Mouse (Mus musculus): ENCODE results near the gene Zp2. TPM values are rescaled to one million over a fixed set of nuclear protein-coding genes. Genes with fewer than 3 reads are reported as not detected.

Zp2 gene
- polyA plus RNA-seq, 1 experiment from 2014 or later: not detected

- Histone ChIP-seq H3K36me3 (ENCODE audit: insufficient read depth, low read length) (no peaks in the 10 kb centered on the region), H3K9me3 (ENCODE audit: low read length) (no peaks in the 10 kb centered on the region), H3K27me3 (ENCODE audit: insufficient read depth, low read length) (no peaks in the 10 kb centered on the region), H3K27ac (ENCODE audit: low read length) (no peak overlapping the region), H3K9ac (replicated peaks; ENCODE audit: low read length) (no peak overlapping the region), H3K4me3 (ENCODE audit: low read length) (no peak overlapping the region), H3K4me2 (replicated peaks; ENCODE audit: low read depth, low read length) (no peak overlapping the region), H3K4me1 (ENCODE audit: insufficient read depth, low read length) (no peaks in the 10 kb centered on the region)
- no peak for ATAC-seq (ENCODE audit: low FRiP score, low TSS enrichment)
- WGBS: 13% methylated on average over 2 of the region's 2 CpGs
Measured at GRCm38 (mm10) chr7:120178935-120179334, 33.8 kb upstream of the Zp2 start.

- Histone ChIP-seq H3K4me3 (ENCODE audit: low read length) (no peak overlapping the region), H3K9me3 (ENCODE audit: low read length) (no peaks in the 10 kb centered on the region), H3K4me1 (ENCODE audit: insufficient read depth, low read length) (no peaks in the 10 kb centered on the region), H3K27ac (ENCODE audit: low read length) (no peak overlapping the region), H3K27me3 (ENCODE audit: insufficient read depth, low read length) (no peaks in the 10 kb centered on the region), H3K4me2 (replicated peaks; ENCODE audit: low read depth, low read length) (no peak overlapping the region), H3K9ac (replicated peaks; ENCODE audit: low read length) (no peak overlapping the region), H3K36me3 (ENCODE audit: insufficient read depth, low read length) (no peaks in the 10 kb centered on the region)
- no peak for ATAC-seq (ENCODE audit: low FRiP score, low TSS enrichment)
- WGBS: 76% methylated on average over 3 of the region's 3 CpGs
Measured at GRCm38 (mm10) chr7:120177611-120178010, 32.5 kb upstream of the Zp2 start.

GRCm38 (mm10) chr7:120174723-120175504, 29.8 kb upstream of the Zp2 start:
- peak overlapping the region; percentile 16; the same call in 1 of the 2 replicates for H3K4me2 ChIP-seq (replicated peaks; ENCODE audit: low read depth, low read length)
- peak overlapping the region; percentile 21 for H3K4me3 ChIP-seq (ENCODE audit: low read length)
- H3K27ac ChIP-seq (ENCODE audit: low read length): no peak overlapping the region
- ATAC-seq (ENCODE audit: low FRiP score, low TSS enrichment): no peak
- H3K9ac ChIP-seq (replicated peaks; ENCODE audit: low read length): no peak overlapping the region
- no peaks in the 10 kb centered on the region for H3K36me3 ChIP-seq (ENCODE audit: insufficient read depth, low read length)
- H3K9me3 ChIP-seq (ENCODE audit: low read length): no peaks in the 10 kb centered on the region
- no peaks in the 10 kb centered on the region for H3K4me1 ChIP-seq (ENCODE audit: insufficient read depth, low read length)
- no peaks in the 10 kb centered on the region for H3K27me3 ChIP-seq (ENCODE audit: insufficient read depth, low read length)
- 69% methylated on average over 11 of the region's 11 CpGs for WGBS

GRCm38 (mm10) chr7:120173603-120174244, 28.6 kb upstream of the Zp2 start, which contains the start of gene Anks4b:
TSS of gene Anks4b (plus strand) at chr7:120173858.
- Histone ChIP-seq H3K27me3 (ENCODE audit: insufficient read depth, low read length) (no peaks in the 10 kb centered on the region), H3K36me3 (ENCODE audit: insufficient read depth, low read length) (no peaks in the 10 kb centered on the region), H3K4me2 (replicated peaks; ENCODE audit: low read depth, low read length) (0 out of 2 replicates have a peak within 1 kb of the TSS, but pooled peaks have one; percentile 16), H3K9ac (replicated peaks; ENCODE audit: low read length) (no peak within 1 kb of the TSS), H3K27ac (ENCODE audit: low read length) (peak within 1 kb of the TSS; percentile 21; the same call in 1 of the 2 replicates), H3K9me3 (ENCODE audit: low read length) (no peaks in the 10 kb centered on the region), H3K4me3 (ENCODE audit: low read length) (peak within 1 kb of the TSS; percentile 21), H3K4me1 (ENCODE audit: insufficient read depth, low read length) (no peaks in the 10 kb centered on the region)
- peak; percentile 93 for ATAC-seq (ENCODE audit: low FRiP score, low TSS enrichment)
- WGBS: 66% methylated on average over 10 of the region's 10 CpGs

GRCm38 (mm10) chr7:120172188-120172700, 27.2 kb upstream of the Zp2 start:
- no peak for ATAC-seq (ENCODE audit: low FRiP score, low TSS enrichment)
- no peaks in the 10 kb centered on the region for H3K27me3 ChIP-seq (ENCODE audit: insufficient read depth, low read length)
- H3K9ac ChIP-seq (replicated peaks; ENCODE audit: low read length): no peak overlapping the region
- no peak overlapping the region for H3K4me3 ChIP-seq (ENCODE audit: low read length)
- H3K36me3 ChIP-seq (ENCODE audit: insufficient read depth, low read length): no peaks in the 10 kb centered on the region
- H3K9me3 ChIP-seq (ENCODE audit: low read length): no peaks in the 10 kb centered on the region
- no peak overlapping the region for H3K4me2 ChIP-seq (replicated peaks; ENCODE audit: low read depth, low read length)
- no peak overlapping the region for H3K27ac ChIP-seq (ENCODE audit: low read length)
- no peaks in the 10 kb centered on the region for H3K4me1 ChIP-seq (ENCODE audit: insufficient read depth, low read length)
- WGBS: 86% methylated on average over 1 of the region's 1 CpGs

GRCm38 (mm10) chr7:120163581-120164251, 18.6 kb upstream of the Zp2 start:
- Histone ChIP-seq H3K36me3 (ENCODE audit: insufficient read depth, low read length) (no peaks in the 10 kb centered on the region), H3K27ac (ENCODE audit: low read length) (no peak overlapping the region), H3K4me3 (ENCODE audit: low read length) (no peak overlapping the region), H3K9me3 (ENCODE audit: low read length) (no peaks in the 10 kb centered on the region), H3K9ac (replicated peaks; ENCODE audit: low read length) (no peak overlapping the region), H3K4me1 (ENCODE audit: insufficient read depth, low read length) (no peaks in the 10 kb centered on the region), H3K4me2 (replicated peaks; ENCODE audit: low read depth, low read length) (no peak overlapping the region), H3K27me3 (ENCODE audit: insufficient read depth, low read length) (no peaks in the 10 kb centered on the region)
- WGBS: 85% methylated on average over 11 of the region's 11 CpGs
- ATAC-seq (ENCODE audit: low FRiP score, low TSS enrichment): 0 out of 2 replicates have a peak, but pooled peaks have one; percentile 46

GRCm38 (mm10) chr7:120158121-120158613, 13.1 kb upstream of the Zp2 start:
- no peaks in the 10 kb centered on the region for H3K27me3 ChIP-seq (ENCODE audit: insufficient read depth, low read length)
- H3K4me3 ChIP-seq (ENCODE audit: low read length): no peak overlapping the region
- no peaks in the 10 kb centered on the region for H3K36me3 ChIP-seq (ENCODE audit: insufficient read depth, low read length)
- no peak overlapping the region for H3K9ac ChIP-seq (replicated peaks; ENCODE audit: low read length)
- WGBS: 47% methylated on average over 4 of the region's 4 CpGs
- ATAC-seq (ENCODE audit: low FRiP score, low TSS enrichment): no peak
- H3K4me2 ChIP-seq (replicated peaks; ENCODE audit: low read depth, low read length): no peak overlapping the region
- H3K27ac ChIP-seq (ENCODE audit: low read length): no peak overlapping the region
- H3K9me3 ChIP-seq (ENCODE audit: low read length): no peaks in the 10 kb centered on the region
- 0 out of 2 replicates have a peak, but pooled peaks cover 3% of the 10 kb centered on the region for H3K4me1 ChIP-seq (ENCODE audit: insufficient read depth, low read length)

- Histone ChIP-seq H3K27ac (ENCODE audit: low read length) (no peak overlapping the region), H3K4me2 (replicated peaks; ENCODE audit: low read depth, low read length) (no peak overlapping the region), H3K27me3 (ENCODE audit: insufficient read depth, low read length) (no peaks in the 10 kb centered on the region), H3K9me3 (ENCODE audit: low read length) (no peaks in the 10 kb centered on the region), H3K4me3 (ENCODE audit: low read length) (no peak overlapping the region), H3K36me3 (ENCODE audit: insufficient read depth, low read length) (no peaks in the 10 kb centered on the region), H3K9ac (replicated peaks; ENCODE audit: low read length) (no peak overlapping the region), H3K4me1 (ENCODE audit: insufficient read depth, low read length) (0 out of 2 replicates have a peak, but pooled peaks cover 3% of the 10 kb centered on the region)
- 55% methylated on average over 5 of the region's 5 CpGs for WGBS
- no peak for ATAC-seq (ENCODE audit: low FRiP score, low TSS enrichment)
Measured at GRCm38 (mm10) chr7:120157575-120158061, 12.5 kb upstream of the Zp2 start.

GRCm38 (mm10) chr7:120156841-120157409, 11.8 kb upstream of the Zp2 start:
- no peak for ATAC-seq (ENCODE audit: low FRiP score, low TSS enrichment)
- H3K4me1 ChIP-seq (ENCODE audit: insufficient read depth, low read length): 0 out of 2 replicates have a peak, but pooled peaks cover 3% of the 10 kb centered on the region
- H3K9me3 ChIP-seq (ENCODE audit: low read length): no peaks in the 10 kb centered on the region
- no peaks in the 10 kb centered on the region for H3K36me3 ChIP-seq (ENCODE audit: insufficient read depth, low read length)
- no peak overlapping the region for H3K4me3 ChIP-seq (ENCODE audit: low read length)
- H3K9ac ChIP-seq (replicated peaks; ENCODE audit: low read length): no peak overlapping the region
- no peaks in the 10 kb centered on the region for H3K27me3 ChIP-seq (ENCODE audit: insufficient read depth, low read length)
- H3K4me2 ChIP-seq (replicated peaks; ENCODE audit: low read depth, low read length): no peak overlapping the region
- 45% methylated on average over 2 of the region's 2 CpGs for WGBS
- no peak overlapping the region for H3K27ac ChIP-seq (ENCODE audit: low read length)
